Mouse (Mus musculus) liver, embryonic 14.5 days (tissue): Measurements from ENCODE around the gene Focad. TPM values are rescaled to one million over a fixed set of nuclear protein-coding genes. Genes with fewer than 3 reads are reported as not detected.
A peak's percentile ranks its signal among the peaks of the same experiment; 100 is the strongest.

Experiments
- ATAC-seq: fragments of 200-750 bp; cut with Nextera tagmentation; 2 replicates; pipeline ENCODE4 v1.8.0; 2017; ENCODE audit warnings: moderate number of reproducible peaks, mild to moderate bottlenecking, moderate library complexity; ENCODE audit not compliant: insufficient read depth
- DNase-seq, 3 experiments: peaks; one replicate each; pipeline ENCODE4 v3.0.0-alpha.2; 2012 to 2013; ENCODE audit warnings: low read depth in 3 of 3, low spot score in 3 of 3
- H3K27ac ChIP-seq: fragments of 300-500 bp; sonication (generic); 2 replicates; pipeline ENCODE4 v1.5.1; 2014; ENCODE audit warnings: moderate library complexity, mild to moderate bottlenecking, control low read depth, inconsistent platforms
- H3K27me3 ChIP-seq: fragments of 300-500 bp; sonication (generic); 2 replicates; pipeline ENCODE4 v1.6.1; 2014; ENCODE audit warnings: mild to moderate bottlenecking, low read length, moderate library complexity; ENCODE audit not compliant: control insufficient read depth, insufficient read depth
- H3K36me3 ChIP-seq: fragments of 300-500 bp; sonication (generic); replicated peaks from 2 replicates; pipeline ENCODE4 v1.6.1; 2014; ENCODE audit warnings: low read depth; ENCODE audit not compliant: control insufficient read depth, insufficient read depth
- H3K4me1 ChIP-seq, 2 experiments: fragments of 200-500 bp in 1 of 2; fragments of 300-500 bp in 1 of 2; sonication (generic) in 1 of 2; replicated peaks; 2 replicates each; pipeline ENCODE4 v1.6.1; 2012 to 2014; ENCODE audit warnings: antibody characterized with exemption in 1 of 2, inconsistent platforms in 1 of 2, low read length in 1 of 2; ENCODE audit not compliant: control insufficient read depth in 2 of 2, insufficient read depth in 2 of 2
- H3K4me2 ChIP-seq: fragments of 300-500 bp; sonication (generic); 2 replicates; pipeline ENCODE4 v1.6.1; 2014; ENCODE audit warnings: low read depth, mild to moderate bottlenecking, control low read depth, moderate library complexity
- H3K4me3 ChIP-seq, 2 experiments: fragments of 200-500 bp in 1 of 2; fragments of 300-500 bp in 1 of 2; sonication (generic) in 1 of 2; 2 replicates each; pipeline ENCODE4 v1.5.1; 2012 to 2014; ENCODE audit warnings: low read depth in 2 of 2, low read length in 2 of 2, mild to moderate bottlenecking in 2 of 2, control low read depth in 1 of 2, inconsistent platforms in 1 of 2, moderate library complexity in 1 of 2; ENCODE audit not compliant: insufficient read depth in 1 of 2
- H3K9ac ChIP-seq: fragments of 300-500 bp; sonication (generic); replicated peaks from 2 replicates; pipeline ENCODE4 v1.6.1; 2014; ENCODE audit warnings: mild to moderate bottlenecking, control low read depth, moderate library complexity
- H3K9me3 ChIP-seq: fragments of 300-500 bp; sonication (generic); 2 replicates; pipeline ENCODE4 v1.6.1; 2016; ENCODE audit warnings: low read length, mixed read lengths; ENCODE audit not compliant: control insufficient read depth
- CTCF ChIP-seq: IDR thresholded peaks from 2 replicates; pipeline ENCODE4 v1.5.1; 2016; ENCODE audit warnings: antibody characterized with exemption, low read depth, control low read depth
- EP300 ChIP-seq: IDR thresholded peaks from 2 replicates; pipeline ENCODE4 v1.6.1; 2016; ENCODE audit warnings: antibody characterized with exemption, low read depth
- WGBS: fragments of 180-500 bp; shearing (Covaris S2); extraction: QIAGEN DNeasy Blood & Tissue Kit; methylation state at CpG from one replicate; pipeline ENCODE4 v1.1.7; 2014; ENCODE audit not compliant: insufficient replicate concordance; 5-methylcytosine and 5-hydroxymethylcytosine counted together
- polyA plus RNA-seq, 2 experiments: library from polyadenylated mRNA; depleted of rRNA in 1 of 2; stranded (reverse) in 1 of 2; unstranded in 1 of 2; fragments of >200 nt; fragmentation: Nextera tagmentation in 1 of 2; extraction: Ambion mirVana in 1 of 2; gene quantifications; 2 replicates each; pipeline versions ENCODE4 v1.2.1 to v1.2.3; 2012 to 2014

Gene Focad
- polyA plus RNA-seq, 2 experiments: 5.2 to 8.9 TPM

DNA sequence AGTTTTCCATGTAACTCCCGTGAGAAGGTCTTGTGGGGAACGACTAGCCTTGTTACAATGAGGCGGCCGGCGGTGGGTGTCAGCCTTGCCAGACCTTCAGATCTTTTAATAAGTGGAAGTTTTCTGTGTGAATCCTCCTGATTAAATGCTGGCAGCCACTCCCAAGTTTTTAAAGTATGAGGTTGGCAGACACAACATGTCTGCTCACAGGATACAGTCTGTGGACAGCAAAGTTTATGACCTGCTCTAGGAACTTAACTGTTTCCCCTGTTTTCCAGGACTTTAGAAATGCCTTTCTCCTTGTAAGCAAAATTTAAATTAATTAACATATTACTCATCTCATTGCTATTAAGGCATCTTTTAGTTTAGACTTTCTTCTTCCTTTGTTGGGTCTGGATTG, 64.8 kb downstream of the Focad start:
- H3K4me1 ChIP-seq: 0 out of 4 replicates have a peak, but pooled peaks cover 0 to 2% of the 10 kb centered on the region in 2 experiments
- H3K4me2 ChIP-seq: no peak overlapping the region
- WGBS: 89% methylated on average over 5 of the region's 5 CpGs
- H3K4me3 ChIP-seq: no peak overlapping the region
- no peak for DNase-seq
- no peak overlapping the region for H3K9ac ChIP-seq
- H3K27me3 ChIP-seq: no peaks in the 10 kb centered on the region
- no peak for TF ChIP-seq EP300
- TF ChIP-seq CTCF: no peak
- no peak overlapping the region for H3K27ac ChIP-seq
- H3K36me3 ChIP-seq: no peaks in the 10 kb centered on the region
- no peak for ATAC-seq
- no peaks in the 10 kb centered on the region for H3K9me3 ChIP-seq

GRCm38 (mm10) chr4:88159700-88160099, 65.3 kb downstream of the Focad start:
- Histone ChIP-seq H3K4me2 (no peak overlapping the region), H3K27ac (no peak overlapping the region), H3K36me3 (no peaks in the 10 kb centered on the region), H3K9me3 (no peaks in the 10 kb centered on the region), H3K4me1 (0 out of 4 replicates have a peak, but pooled peaks cover 0 to 2% of the 10 kb centered on the region in 2 experiments), H3K27me3 (no peaks in the 10 kb centered on the region), H3K4me3 (no peak overlapping the region), H3K9ac (no peak overlapping the region)
- TF ChIP-seq CTCF (no peak), EP300 (no peak)
- DNase-seq (no peak), ATAC-seq (no peak)
- 78% methylated on average over 6 of the region's 6 CpGs for WGBS

DNA sequence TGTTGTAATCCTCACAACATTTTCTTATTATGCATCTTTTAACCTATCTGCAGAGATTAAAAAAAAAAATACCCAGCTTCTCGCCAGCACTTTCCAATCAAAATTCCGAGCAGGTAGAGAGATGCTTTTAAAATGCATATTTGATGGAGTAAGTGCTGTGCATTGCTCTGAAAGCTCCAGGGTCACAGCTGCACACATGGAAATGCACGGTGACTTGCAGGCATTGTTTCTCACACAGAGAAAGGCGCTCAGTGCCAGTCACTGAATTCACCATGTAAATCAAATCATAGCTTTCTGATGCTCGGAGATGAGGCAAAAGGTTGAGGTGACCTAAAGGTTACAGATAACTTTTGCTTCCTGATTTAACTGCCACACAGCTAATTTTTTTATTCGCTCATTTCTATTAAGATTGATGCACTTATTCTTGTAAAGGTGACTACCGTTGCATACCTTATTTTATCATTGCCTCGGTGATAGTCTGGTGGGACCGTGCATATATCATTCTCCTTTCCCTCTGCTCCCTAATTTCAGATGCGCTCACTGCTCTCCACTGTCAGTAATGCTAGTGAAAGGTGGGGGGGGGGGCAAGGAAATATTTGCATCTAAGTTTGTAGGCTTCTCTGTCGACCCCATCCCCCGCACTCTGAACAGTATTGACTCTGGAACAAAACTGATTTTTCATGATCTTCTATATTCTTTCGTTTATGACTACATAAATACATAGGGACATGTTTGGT, 69.2 kb downstream of the Focad start:
- TF ChIP-seq EP300: no peak
- TF ChIP-seq CTCF: no peak
- Histone ChIP-seq H3K36me3 (no peaks in the 10 kb centered on the region), H3K27me3 (no peaks in the 10 kb centered on the region), H3K9ac (no peak overlapping the region), H3K4me3 (no peak overlapping the region), H3K4me2 (no peak overlapping the region), H3K4me1 (peaks cover 6 to 8% of the 10 kb centered on the region in 2 experiments), H3K9me3 (no peaks in the 10 kb centered on the region), H3K27ac (no peak overlapping the region)
- no peak for ATAC-seq
- no peak for DNase-seq
- WGBS: 78% methylated on average over 13 of the region's 13 CpGs

DNA sequence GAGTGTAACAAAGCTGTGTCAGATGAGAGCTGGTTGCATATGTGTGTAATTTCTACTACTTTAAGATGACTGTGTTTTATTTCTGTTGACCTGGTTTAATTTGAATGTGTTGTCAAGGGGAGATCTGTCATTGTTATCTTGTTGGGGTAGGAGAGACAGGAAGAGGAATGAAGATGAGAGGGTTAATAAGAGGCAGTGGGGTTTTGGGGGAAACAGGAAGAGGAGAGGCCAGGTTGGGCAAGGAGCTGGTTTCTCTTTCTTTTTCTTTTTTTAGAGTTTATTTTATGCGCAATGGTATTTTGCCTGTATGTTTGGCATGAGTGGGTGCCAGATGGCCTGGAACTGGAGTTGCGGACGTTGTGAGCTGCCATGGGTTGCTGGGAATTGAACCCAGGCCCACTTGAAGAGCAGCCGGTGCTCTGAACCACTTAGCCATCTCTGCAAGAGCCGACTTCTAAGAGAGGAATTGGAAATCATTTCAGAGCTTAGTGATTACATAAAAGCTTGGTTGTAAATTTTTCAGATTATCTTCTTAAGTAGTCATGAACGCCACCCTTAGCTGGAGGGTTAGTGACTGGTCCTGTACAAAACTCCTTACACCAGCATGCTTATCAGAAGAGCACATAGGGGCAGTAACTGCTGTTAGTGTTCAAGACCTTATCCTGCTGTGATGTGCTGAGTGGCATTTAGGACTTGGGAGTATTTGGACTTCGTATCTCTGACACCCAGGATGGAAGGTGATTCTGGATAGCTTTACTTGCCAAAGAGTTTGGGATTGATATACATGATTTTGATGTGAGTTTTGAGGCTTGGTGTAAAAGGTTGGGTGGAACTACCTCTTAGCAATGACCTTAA, 72.8 kb downstream of the Focad start:
- Histone ChIP-seq H3K9ac (no peak overlapping the region), H3K27me3 (no peaks in the 10 kb centered on the region), H3K9me3 (no peaks in the 10 kb centered on the region), H3K36me3 (no peaks in the 10 kb centered on the region), H3K4me2 (no peak overlapping the region), H3K4me3 (no peak overlapping the region), H3K27ac (no peak overlapping the region), H3K4me1 (peaks cover 6 to 8% of the 10 kb centered on the region in 2 experiments)
- 43% methylated on average over 7 of the region's 7 CpGs for WGBS
- peak; percentile 75 for ATAC-seq
- peak; percentile 9 to 26 (median 26) for DNase-seq
- TF ChIP-seq CTCF (no peak), EP300 (peak; percentile 71)
